Mouse (Mus musculus) hindbrain, embryonic 12.5 days (tissue): ENCODE results near the gene Swsap1. TPM values are rescaled to one million over a fixed set of nuclear protein-coding genes. Genes with fewer than 3 reads are reported as not detected.
A peak's percentile ranks its signal among the peaks of the same experiment; 100 is the strongest.

Experiments
- ATAC-seq: fragments of 200-750 bp; cut with Nextera tagmentation; 2 replicates; pipeline ENCODE4 v1.8.0; 2017; ENCODE audit warnings: moderate TSS enrichment; ENCODE audit not compliant: low FRiP score
- H3K27ac ChIP-seq: fragments of 300-500 bp; sonication (generic); 2 replicates; pipeline ENCODE4 v1.5.1; 2016; ENCODE audit warnings: mild to moderate bottlenecking
- H3K27me3 ChIP-seq: fragments of 300-500 bp; sonication (generic); 2 replicates; pipeline ENCODE4 v1.6.1; 2016; ENCODE audit warnings: mild to moderate bottlenecking
- H3K36me3 ChIP-seq: fragments of 300-500 bp; sonication (generic); 2 replicates; pipeline ENCODE4 v1.6.1; 2016; ENCODE audit warnings: mild to moderate bottlenecking
- H3K4me1 ChIP-seq: fragments of 300-500 bp; sonication (generic); 2 replicates; pipeline ENCODE4 v1.6.1; 2016
- H3K4me2 ChIP-seq: fragments of 300-500 bp; sonication (generic); replicated peaks from 2 replicates; pipeline ENCODE4 v1.6.1; 2016; ENCODE audit warnings: mild to moderate bottlenecking
- H3K4me3 ChIP-seq: fragments of 300-500 bp; sonication (generic); 2 replicates; pipeline ENCODE4 v1.5.1; 2016; ENCODE audit warnings: mild to moderate bottlenecking
- H3K9ac ChIP-seq: fragments of 300-500 bp; sonication (generic); 2 replicates; pipeline ENCODE4 v1.6.1; 2016; ENCODE audit warnings: mild to moderate bottlenecking, moderate library complexity
- H3K9me3 ChIP-seq: fragments of 300-500 bp; sonication (generic); replicated peaks from 2 replicates; pipeline ENCODE4 v1.6.1; 2016; ENCODE audit warnings: mild to moderate bottlenecking
- WGBS: fragments of 180-500 bp; shearing (Covaris S2); methylation state at CpG from one replicate; pipeline ENCODE4 v1.1.7; 2016; 5-methylcytosine and 5-hydroxymethylcytosine counted together
- polyA plus RNA-seq: library from polyadenylated mRNA; unstranded; fragments of >200 nt; fragmentation: Nextera tagmentation; extraction: Ambion mirVana; gene quantifications from 2 replicates; pipeline ENCODE4 v1.2.1, GENCODE M21; 2016

Gene Swsap1
- 7.2 and 9.5 TPM in 2 replicates for polyA plus RNA-seq

DNA sequence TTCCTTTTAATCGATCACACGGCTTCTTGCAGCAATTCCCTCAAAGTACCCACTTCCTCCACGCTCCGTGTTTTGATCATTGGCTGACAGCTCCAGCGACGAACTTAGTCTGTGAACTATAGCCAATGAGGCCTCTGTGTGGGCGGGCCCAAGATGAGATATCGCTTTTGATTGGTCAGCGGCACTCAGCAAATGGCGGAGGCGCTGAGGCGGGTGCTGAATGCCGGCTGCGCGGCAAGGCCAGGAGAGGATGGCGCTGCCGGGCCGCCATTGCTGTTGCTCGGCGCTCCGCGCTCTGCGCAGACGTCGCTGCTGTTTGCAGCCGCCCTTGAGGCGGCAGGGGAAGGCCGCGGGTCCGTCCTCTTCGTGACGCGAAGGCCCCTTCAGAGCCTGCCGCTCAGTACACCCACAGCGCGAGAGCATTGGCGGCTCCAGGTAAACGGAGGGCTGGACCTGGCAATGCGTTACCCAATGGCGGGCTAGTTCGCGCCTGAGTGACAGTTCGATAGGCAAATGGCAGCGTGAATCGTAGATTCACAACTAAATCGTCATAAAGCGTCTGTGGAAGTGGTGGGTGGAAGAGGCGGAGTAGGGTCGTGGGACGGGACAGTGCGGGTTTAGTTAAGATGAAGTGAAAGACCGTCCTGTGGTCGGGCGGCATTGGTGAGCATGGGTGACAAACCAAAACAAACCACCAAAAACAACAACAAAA is at the start of gene Swsap1:
TSS of gene Swsap1 (plus strand) at position 186 of the 712 bp plus-strand sequence.
- H3K9me3 ChIP-seq, result 0 out of 2 replicates have a peak, but pooled peaks cover 3% of the 10 kb centered on the region
- ATAC-seq, result peak; percentile 98
- peaks cover 16% of the 10 kb centered on the region for H3K4me1 ChIP-seq
- H3K4me3 ChIP-seq, result peak within 1 kb of the TSS; percentile 65
- peak within 1 kb of the TSS; percentile 80 for H3K9ac ChIP-seq
- H3K27ac ChIP-seq, result peak within 1 kb of the TSS; percentile 92
- under 1% methylated on average over 54 of the region's 54 CpGs for WGBS
- peaks cover 20% of the 10 kb centered on the region for H3K27me3 ChIP-seq
- peak within 1 kb of the TSS; percentile 60 for H3K4me2 ChIP-seq
- H3K36me3 ChIP-seq, result no peaks in the 10 kb centered on the region

DNA sequence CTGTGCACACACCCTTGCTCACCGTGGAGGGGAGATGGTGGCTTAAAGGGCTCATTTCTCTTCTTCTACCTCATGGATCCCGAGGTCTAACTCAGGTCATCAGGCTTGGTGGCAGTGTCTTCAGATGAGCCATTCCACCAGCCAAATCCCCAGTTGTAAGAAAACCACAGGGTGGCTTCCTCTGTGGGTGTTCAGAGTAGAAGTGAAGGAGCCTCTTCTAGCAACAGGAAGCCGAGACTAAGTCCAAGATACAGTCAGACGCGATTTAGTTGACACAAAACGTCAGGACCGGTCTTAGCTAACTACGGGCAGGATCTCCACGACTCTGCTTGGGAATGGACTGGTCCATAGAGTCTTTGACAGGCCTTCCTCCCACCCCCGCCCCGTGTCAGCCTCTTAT is 47.3 kb upstream of the Swsap1 start:
- Histone ChIP-seq H3K4me1 (no peaks in the 10 kb centered on the region), H3K27me3 (no peaks in the 10 kb centered on the region; the same call in 1 of the 2 replicates), H3K4me2 (no peak overlapping the region), H3K27ac (no peak overlapping the region), H3K36me3 (no peaks in the 10 kb centered on the region), H3K4me3 (no peak overlapping the region), H3K9ac (no peak overlapping the region), H3K9me3 (no peaks in the 10 kb centered on the region)
- ATAC-seq, result no peak
- 81% methylated on average over 11 of the region's 11 CpGs for WGBS

DNA sequence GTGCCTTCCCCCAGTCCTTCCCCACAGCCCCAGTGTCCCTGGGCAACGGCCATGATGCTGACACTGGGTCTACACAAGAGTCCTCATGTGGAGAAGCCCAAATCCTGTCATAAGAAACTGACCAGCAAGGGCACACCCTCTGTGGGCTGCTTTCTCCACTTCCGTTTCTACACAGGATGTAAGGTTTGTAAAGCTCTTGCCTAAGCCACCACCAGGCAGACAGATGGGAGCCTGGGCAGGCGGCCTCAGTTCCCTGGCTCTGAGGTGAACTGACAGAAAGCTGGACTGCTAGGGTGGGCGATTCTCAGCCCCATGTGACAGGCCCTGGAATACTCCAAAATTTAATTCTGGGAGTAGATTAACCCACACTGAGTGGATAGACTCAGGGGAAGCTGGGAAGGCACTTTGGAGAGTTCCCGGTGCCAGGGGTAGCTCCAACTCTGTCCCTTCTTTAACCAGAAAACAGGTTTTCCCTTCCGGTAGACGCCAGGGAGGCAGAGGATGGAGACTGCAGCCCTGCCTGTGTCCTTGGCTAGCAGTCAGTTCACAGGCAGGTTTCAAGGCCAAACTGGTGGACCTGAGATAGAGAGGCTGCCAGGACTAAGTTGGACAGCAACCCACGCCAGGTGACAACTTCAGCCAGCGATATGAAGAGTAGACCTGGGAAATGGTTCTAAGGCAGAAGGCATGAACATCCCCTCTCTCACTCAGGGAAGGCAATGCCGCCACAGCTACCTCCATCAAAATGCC is 45.9 kb upstream of the Swsap1 start:
- 85% methylated on average over 10 of the region's 10 CpGs for WGBS
- Histone ChIP-seq H3K4me3 (no peak overlapping the region), H3K4me1 (no peaks in the 10 kb centered on the region), H3K9ac (no peak overlapping the region), H3K36me3 (no peaks in the 10 kb centered on the region), H3K27ac (no peak overlapping the region), H3K9me3 (no peaks in the 10 kb centered on the region), H3K27me3 (peaks cover under 1% of the 10 kb centered on the region; the same call in 1 of the 2 replicates), H3K4me2 (no peak overlapping the region)
- no peak for ATAC-seq

DNA sequence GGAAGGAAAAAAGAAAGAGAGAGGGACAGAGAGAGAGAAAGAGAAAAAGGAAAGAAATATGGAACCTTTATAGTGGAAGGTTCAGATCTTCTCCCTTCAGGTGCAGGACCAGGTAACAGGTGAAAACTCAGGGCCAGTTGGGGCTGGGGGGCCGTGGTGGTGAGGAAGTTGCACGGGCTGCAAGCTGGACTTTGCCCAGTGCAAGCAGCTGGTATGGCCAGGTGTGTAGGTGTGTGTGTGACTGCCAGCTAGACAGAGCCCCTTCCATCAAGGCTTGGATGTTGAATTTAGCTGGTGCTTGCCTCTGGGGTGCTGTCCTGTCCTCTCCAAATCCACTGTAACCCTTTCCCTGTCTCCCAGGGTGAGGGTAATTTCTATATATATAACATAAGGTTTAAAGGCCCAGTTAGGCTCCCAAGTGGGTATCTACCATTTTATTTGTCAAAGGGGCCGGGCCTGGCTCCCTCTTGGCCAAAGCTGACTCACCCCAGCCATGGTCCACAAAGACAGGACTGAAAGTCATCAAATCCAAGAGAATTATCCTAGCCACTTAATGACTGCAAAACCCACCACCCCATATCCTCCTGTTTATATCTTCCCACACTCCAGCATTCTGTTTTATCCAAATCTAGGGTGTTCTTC is 38.6 kb upstream of the Swsap1 start:
- H3K4me3 ChIP-seq, result peak overlapping the region; percentile 64
- H3K27me3 ChIP-seq, result peaks cover 28% of the 10 kb centered on the region; the same call in 1 of the 2 replicates
- H3K4me2 ChIP-seq, result peak overlapping the region; percentile 95
- H3K9me3 ChIP-seq, result no peaks in the 10 kb centered on the region
- no peaks in the 10 kb centered on the region for H3K36me3 ChIP-seq
- 0 out of 2 replicates have a peak, but pooled peaks cover 6% of the 10 kb centered on the region for H3K4me1 ChIP-seq
- H3K9ac ChIP-seq, result peak overlapping the region; percentile 73
- WGBS, result 77% methylated on average over 3 of the region's 3 CpGs
- no peak overlapping the region for H3K27ac ChIP-seq
- no peak for ATAC-seq

DNA sequence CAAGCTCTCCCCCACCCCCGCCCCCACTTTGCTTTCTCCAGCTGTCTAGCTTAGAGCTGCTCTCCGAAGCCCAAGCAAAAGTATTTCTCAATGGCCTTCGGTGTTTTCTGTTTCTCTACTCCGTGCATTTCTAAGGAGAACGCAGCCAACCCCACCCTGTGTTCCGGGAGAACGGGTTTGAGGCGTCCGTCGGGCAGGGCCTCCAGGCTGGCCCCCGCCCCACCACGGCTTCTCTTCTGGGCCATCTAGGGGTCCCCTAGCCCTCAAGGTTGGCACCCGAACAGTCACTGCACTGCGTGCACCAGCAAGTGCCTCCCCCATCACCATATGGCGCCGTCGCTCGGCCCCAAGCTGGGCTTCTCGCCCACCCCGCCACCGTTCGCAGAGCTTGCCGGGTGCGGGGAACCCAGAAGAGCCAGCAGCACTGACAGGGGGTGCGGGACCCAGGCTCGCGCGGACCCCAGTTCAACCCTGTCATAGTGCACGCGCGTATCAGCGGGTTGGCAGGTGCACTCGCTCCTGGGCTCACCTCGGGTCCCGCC is 38.0 kb upstream of the Swsap1 start:
- WGBS, result 2% methylated on average over 35 of the region's 35 CpGs
- H3K9me3 ChIP-seq, result no peaks in the 10 kb centered on the region
- peak overlapping the region; percentile 55 for H3K27ac ChIP-seq

DNA sequence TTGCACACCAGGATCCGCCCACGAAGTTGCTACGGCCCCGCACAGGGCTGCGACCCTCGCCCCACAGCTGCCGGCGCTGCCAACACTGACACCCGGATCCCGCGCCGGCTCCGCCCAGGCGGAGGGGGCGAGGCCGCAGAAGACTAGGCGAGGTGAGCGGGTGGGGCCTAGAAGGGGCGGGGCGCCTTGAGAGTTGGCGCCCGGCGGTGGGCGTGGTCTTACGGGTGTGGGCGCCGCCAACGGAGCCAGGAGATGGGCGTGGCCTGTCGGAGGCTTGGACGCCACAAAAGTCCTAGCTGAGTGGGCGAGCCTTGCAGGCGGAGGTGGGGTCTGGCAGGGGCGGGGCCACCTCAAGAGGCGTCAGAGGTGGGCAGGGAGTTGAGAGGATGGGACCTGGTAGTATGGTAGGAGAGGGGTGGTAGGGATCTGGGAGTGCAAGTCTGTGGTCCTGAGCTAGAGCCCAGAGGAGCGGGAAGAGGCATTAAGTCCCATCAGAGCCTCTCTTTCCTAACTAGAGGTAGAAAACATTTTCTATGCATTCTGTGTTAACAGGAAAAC is 37.4 kb upstream of the Swsap1 start, which contains the start of gene Rab3d:
TSS of gene Rab3d (minus strand) at position 158 of the 558 bp plus-strand sequence.
- H3K36me3 ChIP-seq, result no peaks in the 10 kb centered on the region
- H3K27ac ChIP-seq, result peak within 1 kb of the TSS; percentile 55
- ATAC-seq, result peak; percentile 93
- no peaks in the 10 kb centered on the region for H3K9me3 ChIP-seq
- 0 out of 2 replicates have a peak, but pooled peaks cover 6% of the 10 kb centered on the region for H3K4me1 ChIP-seq
- under 1% methylated on average over 35 of the region's 36 CpGs for WGBS
- H3K27me3 ChIP-seq, result peaks cover 28% of the 10 kb centered on the region; the same call in 1 of the 2 replicates
- peak within 1 kb of the TSS; percentile 95 for H3K4me2 ChIP-seq
- H3K9ac ChIP-seq, result peak within 1 kb of the TSS; percentile 73
- H3K4me3 ChIP-seq, result peak within 1 kb of the TSS; percentile 64

More for the DNA sequence above, 38.0 kb upstream of the Swsap1 start:
- Histone ChIP-seq H3K4me3 (peak overlapping the region; percentile 64), H3K36me3 (no peaks in the 10 kb centered on the region), H3K4me1 (0 out of 2 replicates have a peak, but pooled peaks cover 6% of the 10 kb centered on the region), H3K9ac (peak overlapping the region; percentile 73), H3K4me2 (peak overlapping the region; percentile 95), H3K27me3 (peaks cover 28% of the 10 kb centered on the region; the same call in 1 of the 2 replicates)
- peak; percentile 81 for ATAC-seq

DNA sequence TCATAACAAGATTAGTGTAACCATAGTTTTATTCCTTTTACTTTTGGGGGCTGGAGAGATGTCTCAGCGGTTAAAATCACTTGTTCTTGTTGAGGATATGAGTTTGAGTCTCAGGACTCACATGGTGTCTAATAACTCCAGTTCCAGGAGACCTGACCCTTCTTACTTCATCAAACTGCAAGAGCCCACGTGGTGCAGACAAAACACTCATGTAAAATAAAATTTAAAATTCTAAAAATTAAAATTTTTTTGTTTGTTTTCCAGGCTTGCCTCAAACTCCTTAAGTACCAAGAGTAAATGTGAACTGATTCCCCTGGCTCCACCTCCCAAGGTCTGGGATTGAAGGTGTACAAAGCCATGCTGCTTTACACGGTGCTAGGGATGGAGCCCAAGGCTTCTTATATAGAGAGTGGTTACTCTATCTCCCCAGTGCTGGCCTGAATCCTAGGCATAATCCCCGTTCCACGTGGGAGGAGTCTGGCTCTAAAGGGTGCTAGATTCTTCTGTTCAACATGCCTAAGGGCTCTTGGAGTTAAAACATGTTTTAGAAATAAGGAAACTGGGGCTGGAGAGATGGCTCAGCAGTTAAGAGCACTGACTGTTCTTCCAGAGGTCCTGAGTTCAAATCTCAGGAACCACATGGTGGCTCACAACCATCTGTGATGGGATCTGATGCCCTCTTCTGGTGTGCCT is 36.7 kb upstream of the Swsap1 start:
- H3K27ac ChIP-seq, result no peak overlapping the region
- WGBS, result 25% methylated on average over 5 of the region's 5 CpGs
- ATAC-seq, result no peak

DNA sequence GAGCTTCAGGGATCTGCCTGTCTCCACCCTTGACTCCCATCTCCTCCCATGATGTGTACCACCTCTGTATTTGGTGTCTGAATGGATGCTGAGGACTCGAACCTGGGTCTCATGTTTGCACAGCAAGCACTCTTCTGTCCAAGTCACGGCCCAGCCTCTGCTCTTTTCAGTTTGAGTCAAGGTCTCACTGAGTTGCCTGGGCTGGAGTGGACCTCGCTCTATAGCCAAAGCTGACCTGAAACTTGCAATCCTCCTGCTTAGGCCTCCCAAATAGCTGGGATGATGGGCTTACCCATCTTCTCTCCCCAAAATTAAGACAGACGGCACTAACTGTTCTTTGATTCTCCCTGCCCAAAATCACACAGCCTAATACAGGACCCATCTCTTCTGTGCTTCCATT is 32.5 kb upstream of the Swsap1 start:
- Histone ChIP-seq H3K4me1 (peaks cover 11% of the 10 kb centered on the region), H3K4me2 (no peak overlapping the region), H3K27ac (no peak overlapping the region), H3K9me3 (no peaks in the 10 kb centered on the region), H3K36me3 (0 out of 2 replicates have a peak, but pooled peaks cover 3% of the 10 kb centered on the region), H3K4me3 (no peak overlapping the region), H3K9ac (no peak overlapping the region), H3K27me3 (no peaks in the 10 kb centered on the region)
- ATAC-seq, result no peak
- 87% methylated on average over 4 of the region's 4 CpGs for WGBS

More for the DNA sequence above, 36.7 kb upstream of the Swsap1 start:
- Histone ChIP-seq H3K36me3 (no peaks in the 10 kb centered on the region), H3K9ac (no peak overlapping the region), H3K4me1 (0 out of 2 replicates have a peak, but pooled peaks cover 6% of the 10 kb centered on the region), H3K27me3 (peaks cover 28% of the 10 kb centered on the region; the same call in 1 of the 2 replicates), H3K4me3 (no peak overlapping the region), H3K9me3 (no peaks in the 10 kb centered on the region), H3K4me2 (peak overlapping the region; percentile 95)

DNA sequence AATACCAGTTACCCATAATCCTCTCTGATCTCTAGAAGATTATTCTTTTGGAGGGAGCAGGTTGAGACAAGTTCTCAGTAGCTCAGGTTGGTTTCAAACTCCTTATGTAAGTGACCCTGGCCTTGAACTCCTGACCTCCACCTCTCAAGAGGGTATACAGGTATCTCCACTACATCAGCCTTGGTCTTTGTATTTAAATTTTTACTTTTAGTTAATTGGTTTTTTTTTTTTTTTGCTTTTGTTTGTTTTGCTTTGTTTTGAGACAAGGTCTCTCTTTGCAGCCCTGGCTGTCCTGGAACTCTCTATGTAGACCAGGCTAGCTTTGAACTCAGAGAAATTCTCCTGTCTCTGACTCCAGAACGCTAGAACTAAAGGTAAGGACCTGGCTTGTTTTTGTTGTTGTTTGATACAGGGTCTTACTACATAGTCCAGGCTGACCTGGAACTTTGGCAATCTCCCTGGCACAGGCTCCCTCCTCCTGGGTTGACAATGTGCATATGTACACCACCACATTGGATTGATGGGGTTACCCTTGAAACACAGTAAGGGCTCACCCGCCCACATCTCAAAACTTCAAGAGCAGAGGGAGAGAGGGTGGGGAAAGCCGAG is 32.0 kb upstream of the Swsap1 start:
- no peak overlapping the region for H3K9ac ChIP-seq
- no peak overlapping the region for H3K4me3 ChIP-seq
- H3K9me3 ChIP-seq, result no peaks in the 10 kb centered on the region
- H3K27me3 ChIP-seq, result no peaks in the 10 kb centered on the region
- H3K4me2 ChIP-seq, result no peak overlapping the region
- H3K27ac ChIP-seq, result no peak overlapping the region
- WGBS, result 75% methylated on average over 3 of the region's 3 CpGs
- peaks cover 11% of the 10 kb centered on the region for H3K4me1 ChIP-seq
- ATAC-seq, result no peak
- H3K36me3 ChIP-seq, result 0 out of 2 replicates have a peak, but pooled peaks cover 3% of the 10 kb centered on the region

DNA sequence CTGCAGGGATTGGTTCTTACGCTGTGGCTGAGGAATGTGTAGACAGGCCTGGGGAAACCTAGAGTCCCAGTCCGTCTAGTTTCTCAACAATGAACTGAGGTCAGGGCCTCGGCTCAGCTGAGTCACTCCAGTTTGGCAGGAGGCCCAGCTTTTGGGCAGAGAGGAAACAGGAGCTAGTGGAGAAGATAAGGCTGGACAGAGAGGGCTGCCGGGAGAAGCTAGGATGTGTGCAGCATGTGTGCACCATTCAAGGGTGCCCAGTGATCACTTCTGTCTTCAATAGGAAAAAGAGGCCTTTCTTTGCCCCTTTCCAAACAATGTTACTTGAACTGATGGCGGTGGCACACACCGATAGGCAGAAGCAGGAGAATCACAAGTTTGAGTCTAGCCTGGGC is 31.5 kb upstream of the Swsap1 start:
- no peak for ATAC-seq

DNA sequence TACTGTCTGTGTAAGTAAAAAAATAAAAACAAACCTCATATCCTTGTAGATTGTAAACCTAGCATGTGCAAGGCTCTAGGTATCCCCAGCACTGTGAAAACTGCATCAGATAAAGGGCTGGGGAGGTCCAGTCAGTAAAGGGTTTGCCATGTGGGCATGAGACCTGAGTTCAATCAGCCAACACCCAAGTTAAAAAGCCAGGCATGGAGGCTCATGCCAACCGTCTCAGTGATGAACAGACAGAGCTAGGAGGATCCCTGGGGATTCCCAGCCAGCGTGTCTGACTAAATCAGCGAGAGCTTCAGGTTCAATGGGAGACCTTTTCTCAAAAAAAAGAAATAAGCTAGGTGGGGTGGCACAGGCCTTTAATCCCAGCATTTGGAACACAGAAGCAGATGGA is 30.5 kb upstream of the Swsap1 start:
- no peaks in the 10 kb centered on the region for H3K9me3 ChIP-seq
- 80% methylated on average over 3 of the region's 3 CpGs for WGBS
- no peaks in the 10 kb centered on the region for H3K27me3 ChIP-seq
- no peak overlapping the region for H3K9ac ChIP-seq
- no peak overlapping the region for H3K4me2 ChIP-seq
- ATAC-seq, result no peak
- no peak overlapping the region for H3K27ac ChIP-seq
- no peak overlapping the region for H3K4me3 ChIP-seq
- 0 out of 2 replicates have a peak, but pooled peaks cover 3% of the 10 kb centered on the region for H3K36me3 ChIP-seq
- peaks cover 11% of the 10 kb centered on the region for H3K4me1 ChIP-seq

More for the DNA sequence above, 31.5 kb upstream of the Swsap1 start:
- Histone ChIP-seq H3K36me3 (0 out of 2 replicates have a peak, but pooled peaks cover 3% of the 10 kb centered on the region), H3K4me2 (no peak overlapping the region), H3K4me3 (no peak overlapping the region), H3K9me3 (no peaks in the 10 kb centered on the region), H3K9ac (no peak overlapping the region), H3K27me3 (no peaks in the 10 kb centered on the region), H3K4me1 (peaks cover 11% of the 10 kb centered on the region), H3K27ac (no peak overlapping the region)
- 72% methylated on average over 6 of the region's 6 CpGs for WGBS
